Mouse (Mus musculus) effector memory CD4-positive, alpha-beta T cell, adult 5 months (primary cell): ENCODE measurements around the gene Hs3st5. TPM values are rescaled to one million over a fixed set of nuclear protein-coding genes. Genes with fewer than 3 reads are reported as not detected.

Experiments used
- polyA plus RNA-seq: library from polyadenylated mRNA; unstranded; fragments of 100-300 nt; shearing (Covaris generic); gene quantifications from one replicate; pipeline ENCODE4 v1.2.1, GENCODE M21; 2017

Hs3st5 gene
- not detected for polyA plus RNA-seq

DNA sequence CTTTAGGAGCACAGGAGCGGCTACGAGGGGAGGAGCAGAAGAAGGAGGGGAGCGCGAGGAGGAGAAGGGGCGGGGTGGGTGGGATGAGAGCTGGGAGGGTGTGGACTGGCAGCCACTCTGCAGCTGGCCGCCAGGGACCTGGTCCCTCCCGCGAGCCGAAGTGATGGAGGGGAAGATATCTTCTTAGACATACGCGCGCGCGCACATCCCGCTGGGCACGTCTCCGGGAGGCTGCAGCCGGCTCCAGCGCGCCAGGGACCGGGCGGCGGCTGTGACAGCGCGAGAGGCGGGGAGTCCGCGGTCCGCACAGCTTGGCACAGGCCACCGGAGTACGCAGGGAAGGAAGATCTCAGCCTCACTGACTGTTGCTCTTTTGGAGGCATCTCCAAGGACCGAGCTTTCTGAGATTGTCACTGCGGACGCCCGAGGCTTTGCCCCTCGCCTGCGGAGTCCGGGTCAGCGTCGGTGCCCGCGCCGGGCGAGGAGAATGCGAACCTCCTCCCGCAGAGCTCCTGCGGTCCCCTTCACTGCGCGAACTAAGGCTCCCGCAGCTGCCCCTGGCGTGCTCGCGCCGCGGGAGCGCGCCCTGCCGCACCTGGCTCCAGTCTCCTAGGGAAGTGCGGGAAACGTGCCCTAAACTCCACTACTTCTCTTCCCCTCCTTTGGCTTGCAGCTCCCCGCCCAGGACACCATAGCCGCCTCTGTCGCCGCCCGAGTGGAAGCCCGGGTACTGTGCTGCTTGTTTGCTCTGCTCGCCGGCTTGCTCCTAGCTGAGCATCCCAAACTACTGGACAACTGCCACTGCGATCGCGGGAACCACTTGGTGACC, at the start of gene Hs3st5:
Gene Hs3st5 (plus strand): TSS at position 88 of the 829 bp plus-strand sequence.

